Mouse (Mus musculus): ENCODE data around the gene Ccdc180. TPM values are rescaled to one million over a fixed set of nuclear protein-coding genes. Genes with fewer than 3 reads are reported as not detected.
A peak's percentile ranks its signal among the peaks of the same experiment; 100 is the strongest.

The Ccdc180 gene
- under 1 TPM; 0.12 to 0.29 TPM for polyA plus RNA-seq (2017; shearing (Covaris generic))

DNA sequence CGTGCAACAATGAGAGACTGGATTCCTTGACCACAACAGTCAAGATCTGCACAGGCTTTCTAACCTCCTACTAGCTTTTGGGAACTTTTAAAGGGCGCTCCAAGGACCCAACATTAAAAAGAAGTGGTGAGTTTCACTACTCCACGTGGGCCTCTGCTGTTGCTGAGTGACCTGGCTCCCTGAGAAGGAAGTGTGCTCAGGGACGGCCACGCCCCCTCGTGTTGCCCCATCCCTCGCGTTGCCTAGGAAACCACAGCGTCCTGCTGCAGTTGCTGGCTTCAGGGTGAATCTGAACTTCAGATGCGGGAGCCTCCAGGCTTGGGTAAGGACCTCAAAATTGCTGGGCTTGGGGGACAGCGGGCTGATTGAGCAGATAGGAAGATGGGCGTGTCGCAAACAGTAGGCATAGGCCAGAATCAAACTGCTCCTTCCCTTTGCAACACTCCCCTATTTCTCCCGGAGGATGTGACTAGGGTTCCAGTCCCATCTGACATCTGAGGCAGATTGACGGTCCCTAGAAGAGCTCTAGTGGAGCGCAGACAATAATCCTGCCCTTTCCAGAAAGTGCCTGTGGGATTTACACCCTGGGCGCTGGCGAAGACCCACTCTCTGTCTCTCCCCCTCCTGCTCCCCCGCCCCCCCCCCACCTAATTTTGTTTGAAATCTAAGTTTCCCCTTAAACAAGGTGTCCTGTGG, at the start of gene Ccdc180:
Gene Ccdc180, plus strand, starts transcription at position 238 of the 696 bp plus-strand sequence.
- peak; percentile 82 for ATAC-seq

DNA sequence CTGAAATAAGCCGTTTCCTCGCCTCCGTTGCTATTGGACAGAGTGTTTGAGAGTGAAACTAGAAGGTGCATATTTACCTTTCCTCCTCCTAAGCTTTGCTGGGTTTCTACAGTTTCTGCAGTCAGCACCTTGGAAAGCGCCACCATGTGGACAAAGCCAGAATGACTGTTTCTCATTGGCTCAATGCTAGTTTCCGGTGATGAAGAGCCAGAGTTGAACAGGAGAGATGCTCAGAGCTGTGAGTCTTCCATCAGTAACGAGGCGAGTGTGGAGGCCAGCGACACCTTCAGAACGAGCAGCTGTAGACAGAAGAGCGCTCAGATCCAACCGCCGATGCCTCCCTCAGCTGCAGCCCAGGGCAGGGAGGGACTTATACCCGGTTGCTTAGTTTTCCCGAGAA, 45.7 kb upstream of the Ccdc180 start:
- no peak for ATAC-seq

DNA sequence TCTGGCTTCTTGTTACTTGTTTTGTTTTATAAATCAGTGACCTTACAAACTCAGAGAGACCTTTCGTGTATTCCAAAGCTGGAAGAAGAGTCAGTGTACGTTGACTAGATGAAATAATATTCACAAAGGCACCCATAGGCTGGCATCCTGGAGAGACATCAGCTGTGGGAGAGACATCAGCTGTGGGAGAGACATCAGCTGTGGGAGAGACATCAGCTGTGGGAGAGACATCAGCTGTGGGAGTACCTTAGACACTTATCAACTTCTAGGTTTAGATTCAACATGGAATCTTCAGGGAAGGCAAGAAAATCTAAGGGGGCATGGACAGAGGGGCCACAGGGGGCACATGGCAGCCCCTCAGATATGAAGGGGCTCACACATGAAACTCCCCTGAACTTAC, 43.8 kb upstream of the Ccdc180 start:
- ATAC-seq, result no peak

DNA sequence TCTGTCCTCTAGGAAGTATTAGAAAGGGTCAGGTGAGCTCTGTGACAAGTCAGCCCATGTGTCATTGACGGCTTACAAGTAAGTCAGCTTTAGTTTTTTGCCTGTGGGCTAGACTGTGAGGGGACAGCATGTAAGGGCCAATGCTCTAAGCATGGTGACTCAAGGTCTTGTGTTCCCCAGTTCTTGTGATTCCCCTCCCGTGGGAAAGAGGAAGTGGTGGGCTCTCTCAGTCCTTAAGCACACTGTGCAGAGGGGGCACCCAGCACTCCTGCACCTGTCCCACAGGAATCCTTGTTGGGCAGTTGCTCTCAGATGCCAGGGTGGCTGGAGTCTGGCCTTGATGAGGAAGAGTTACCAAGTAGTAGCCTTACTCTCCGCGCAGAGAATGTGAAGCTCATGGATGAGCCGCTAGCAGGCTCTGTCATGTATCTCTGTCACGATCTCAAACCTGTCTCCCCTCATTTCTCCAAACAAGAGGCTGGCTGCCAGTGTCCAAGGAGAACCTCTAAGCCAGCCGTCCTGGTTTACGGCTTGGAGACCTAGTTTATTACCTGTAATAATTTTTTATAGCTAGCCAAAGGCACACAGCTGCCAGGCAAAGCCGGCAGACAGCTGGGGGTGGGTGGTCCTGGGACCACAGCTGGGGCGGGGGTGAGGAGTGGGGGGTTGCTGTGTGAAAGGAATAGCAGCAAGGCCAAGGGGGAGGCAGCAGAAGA, 41.8 kb upstream of the Ccdc180 start, which contains the start of gene Stra6l:
Gene Stra6l, plus strand, starts transcription at position 556 of the 716 bp plus-strand sequence.
- ATAC-seq, result no peak

DNA sequence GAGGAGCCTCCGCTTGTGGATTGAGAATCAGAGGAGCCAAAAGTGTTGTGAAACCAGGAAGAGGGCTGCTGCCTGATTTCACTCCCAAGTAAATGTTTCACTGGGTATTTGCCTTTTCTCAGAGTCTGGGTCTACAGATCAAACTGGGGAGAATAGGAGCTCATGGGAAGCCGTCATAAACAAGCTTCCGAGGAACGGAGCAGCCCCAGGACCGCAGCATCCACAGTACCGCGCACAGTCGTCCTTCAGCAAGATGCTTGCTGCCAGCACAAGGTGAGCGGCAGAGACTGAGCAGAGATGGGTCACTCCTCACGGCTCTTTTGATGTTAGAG, 41.3 kb upstream of the Ccdc180 start:
- no peak for ATAC-seq

DNA sequence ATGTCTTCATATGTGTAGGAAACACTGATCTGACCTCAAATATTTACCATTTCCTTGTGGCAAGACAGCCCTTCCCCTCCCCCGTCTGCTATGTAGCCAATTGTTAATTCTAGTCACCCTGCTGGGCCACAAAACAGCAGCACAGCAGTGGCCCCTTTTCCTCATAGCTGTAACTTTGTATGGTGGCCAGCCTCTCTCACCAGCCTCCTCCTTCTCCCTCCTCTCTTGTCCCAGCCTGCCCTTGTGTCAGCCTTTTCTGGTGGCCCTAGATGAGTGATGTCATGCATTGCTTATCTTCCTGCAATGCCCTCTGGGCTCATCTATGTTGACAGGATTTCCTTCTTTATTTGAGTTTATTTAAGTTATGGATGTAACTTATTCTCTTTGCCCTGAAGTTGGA, 40.7 kb upstream of the Ccdc180 start:
- no peak for ATAC-seq

DNA sequence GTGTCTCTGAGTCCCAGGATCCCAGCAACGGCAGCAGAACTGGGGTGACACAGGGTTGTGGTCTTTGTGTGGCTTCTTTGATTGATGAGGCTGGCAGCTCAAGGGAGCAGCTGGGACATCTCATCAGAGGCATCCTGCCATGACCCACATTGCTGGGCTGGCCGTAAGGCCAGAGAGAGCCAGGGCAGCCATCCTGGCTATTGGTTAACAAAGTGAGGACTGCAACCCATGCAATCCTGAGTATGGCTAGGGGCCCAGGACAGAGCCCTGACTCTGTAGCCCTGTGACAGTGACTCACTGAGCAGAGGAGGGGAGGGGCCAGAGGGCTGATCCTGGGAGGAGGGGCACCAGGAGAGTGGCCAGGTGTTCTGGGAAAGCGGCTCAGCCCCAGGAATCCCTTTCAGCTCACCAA, 38.5 kb upstream of the Ccdc180 start:
- ATAC-seq, result no peak

DNA sequence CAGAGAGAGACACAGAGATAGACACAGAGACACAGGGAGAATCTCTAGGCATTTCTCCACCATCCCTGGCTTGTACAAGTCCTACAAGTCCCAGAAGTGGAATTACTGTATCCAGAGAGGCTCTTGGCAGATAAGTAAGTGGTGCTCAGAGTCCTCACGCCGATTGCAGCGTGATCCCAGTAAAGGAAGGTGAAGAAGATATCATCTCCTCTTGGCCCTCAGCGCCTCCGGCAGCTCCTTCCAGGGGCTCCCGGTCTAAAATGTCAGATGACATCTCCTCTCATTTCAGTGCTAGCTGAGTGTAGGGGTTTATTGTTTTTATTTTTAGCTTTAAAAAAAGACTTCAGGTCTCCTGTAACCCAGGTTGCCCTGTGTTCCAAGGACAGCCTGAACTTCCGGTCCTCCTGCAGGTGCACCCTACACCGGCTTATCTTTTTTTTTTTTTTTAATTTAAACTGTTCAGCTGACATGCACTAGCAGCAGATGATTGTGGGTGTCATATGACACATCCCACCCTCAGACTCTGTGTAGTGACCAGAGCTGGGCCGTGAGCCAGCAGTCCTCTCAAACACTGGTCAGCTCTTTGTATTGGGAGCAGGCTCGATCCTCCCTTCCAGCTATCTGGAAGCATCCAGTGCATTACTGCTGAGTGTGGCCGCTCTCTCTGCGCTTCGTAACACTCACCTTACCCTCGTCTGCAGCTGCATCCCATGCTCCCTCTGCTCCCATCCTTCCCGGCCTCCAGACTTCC, 36.4 kb upstream of the Ccdc180 start:
- ATAC-seq, result no peak

DNA sequence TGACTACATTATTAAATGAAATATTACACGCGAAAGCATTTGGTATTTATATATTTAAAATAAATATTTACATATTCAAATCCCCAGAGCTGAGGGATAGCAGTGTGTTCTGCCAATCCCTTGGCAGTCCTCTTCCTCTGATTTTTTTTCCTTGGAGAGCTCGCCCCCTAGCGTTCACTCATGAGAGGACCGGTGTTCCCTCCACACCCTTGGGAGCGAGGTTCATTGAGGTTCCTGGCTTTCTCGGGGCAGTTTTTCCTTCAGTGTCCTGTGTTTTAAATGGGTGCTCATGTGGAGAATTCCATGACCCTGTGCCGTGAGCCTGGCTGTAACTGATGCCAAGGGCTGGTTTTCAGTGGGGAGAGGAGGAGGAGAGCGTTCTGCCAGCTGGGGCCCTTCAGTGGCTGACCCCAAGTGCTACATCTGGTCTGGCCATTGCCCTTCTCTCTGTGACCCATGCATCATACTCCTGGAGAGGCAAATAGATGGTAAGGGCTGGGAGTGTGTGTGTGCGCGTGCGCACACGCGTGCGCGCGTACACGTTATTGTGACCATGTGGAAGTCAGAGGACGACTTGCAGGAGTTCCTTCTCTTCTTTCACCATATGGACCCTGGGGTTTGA, 34.2 kb upstream of the Ccdc180 start:
- ATAC-seq, result no peak

DNA sequence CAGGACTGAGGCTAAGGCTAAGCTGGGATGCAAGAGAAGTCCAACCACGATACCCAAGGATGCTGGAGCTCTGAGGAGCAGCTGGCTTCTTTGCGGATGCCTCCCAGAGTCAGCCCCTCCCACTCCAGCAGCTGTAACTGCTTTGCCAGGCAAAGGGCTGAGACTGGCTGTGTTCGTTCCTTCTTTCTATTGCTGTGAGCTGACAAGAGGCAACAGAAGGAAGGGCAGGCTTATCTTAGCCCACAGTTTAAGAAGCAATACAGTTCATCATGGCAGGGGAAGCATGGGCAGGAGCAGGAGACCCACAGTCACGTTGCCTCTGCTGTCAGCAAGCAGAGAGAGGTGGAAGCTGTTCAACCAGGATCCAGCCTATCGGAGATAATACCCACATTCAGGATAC, 28.9 kb upstream of the Ccdc180 start:
- ATAC-seq, result no peak

DNA sequence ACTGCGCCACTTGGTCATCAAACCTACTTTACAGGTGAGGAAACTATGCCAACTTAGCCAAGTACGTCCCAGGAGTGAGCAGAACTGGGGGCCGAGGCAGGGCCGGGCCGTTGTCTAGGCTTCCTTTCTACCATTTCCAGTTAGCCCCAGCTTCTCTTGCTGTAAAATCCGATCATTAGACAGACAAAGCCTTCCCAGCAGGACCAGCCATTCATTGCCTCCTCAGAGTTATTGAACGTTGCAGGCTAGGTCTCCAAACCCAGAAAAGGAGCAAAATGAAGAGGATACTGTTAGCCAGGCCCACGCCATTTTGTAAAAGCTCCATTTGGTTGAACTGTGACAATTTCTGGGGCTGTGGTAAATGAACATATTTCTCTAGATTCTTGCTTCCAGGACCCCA, 22.7 kb upstream of the Ccdc180 start:
- no peak for ATAC-seq

DNA sequence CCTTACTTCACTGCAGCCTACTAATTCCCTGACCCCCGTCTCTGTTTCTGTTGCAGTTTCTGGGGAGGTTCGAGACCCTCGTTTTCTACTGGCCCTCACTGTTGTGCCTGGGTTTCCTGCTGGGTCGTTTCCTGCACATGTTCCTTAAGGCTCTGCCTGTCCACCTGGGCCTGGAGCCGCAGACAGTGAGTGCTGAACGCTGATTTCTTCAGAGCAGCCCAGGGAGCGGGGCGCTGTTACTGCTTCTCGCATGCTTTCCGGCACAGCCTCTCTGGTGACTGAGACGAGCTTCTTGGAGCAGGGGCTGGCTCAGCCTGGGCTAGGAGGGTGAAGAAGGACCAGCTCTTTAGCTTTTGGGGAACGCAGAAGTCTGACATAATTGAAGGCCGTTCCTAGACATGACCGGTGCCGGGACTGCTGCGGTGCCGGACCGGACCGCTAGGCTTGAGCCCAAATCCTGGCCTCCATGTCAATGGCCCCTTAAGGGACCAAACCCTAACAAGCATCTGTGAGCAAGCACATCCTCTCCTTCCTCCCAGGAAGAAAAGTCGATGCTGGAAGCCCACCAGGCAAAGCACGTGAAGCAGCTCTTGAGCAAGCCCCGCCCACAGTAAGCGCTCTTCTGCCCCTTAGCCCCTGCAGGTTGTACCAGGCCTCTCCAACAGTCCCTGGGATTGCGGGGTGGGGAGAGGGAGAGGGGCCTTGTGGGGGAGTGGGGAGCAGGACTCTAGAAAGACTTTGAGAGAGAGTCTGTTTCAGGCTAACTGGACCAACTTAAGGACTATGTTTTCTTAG, 20.9 kb upstream of the Ccdc180 start:
- no peak for ATAC-seq

DNA sequence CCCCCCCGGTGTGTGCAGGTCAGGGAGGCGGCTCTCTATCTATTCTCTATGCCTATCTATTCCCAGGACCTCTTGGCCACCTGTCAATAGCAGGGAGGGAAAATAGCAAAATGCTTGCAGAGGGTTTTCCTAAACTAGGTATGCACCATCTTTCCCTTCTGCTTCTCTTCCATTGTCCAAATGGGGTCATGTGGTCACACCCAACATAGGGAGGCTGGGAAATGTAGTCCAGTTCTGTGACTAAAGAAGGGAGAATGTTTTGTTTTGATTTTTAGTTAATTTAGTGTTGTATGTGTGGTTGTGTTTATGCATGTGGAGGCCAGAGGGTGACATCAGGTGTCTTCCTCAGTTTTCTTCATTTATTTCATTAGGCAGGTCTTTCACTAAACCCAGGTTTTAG, 18.0 kb upstream of the Ccdc180 start:
- no peak for ATAC-seq

DNA sequence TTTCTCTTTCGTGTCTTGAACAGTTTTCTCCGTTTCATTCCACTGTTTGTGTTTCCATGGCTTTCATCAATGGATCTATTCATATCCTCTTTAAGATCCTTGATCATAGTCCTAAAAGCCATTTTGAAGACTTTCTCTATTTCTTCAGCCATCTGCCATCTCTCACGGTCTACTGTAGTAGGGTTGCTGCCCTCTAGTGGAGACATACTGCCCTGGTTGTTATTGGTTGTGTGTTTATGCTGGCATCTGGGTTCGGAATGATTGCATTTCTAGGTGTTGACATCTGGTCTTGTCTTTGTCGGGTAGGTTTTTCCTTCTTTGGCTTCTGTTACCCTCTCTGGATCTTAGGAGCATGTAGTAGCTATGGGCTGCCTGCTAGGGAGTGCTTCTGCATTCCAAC, 11.2 kb upstream of the Ccdc180 start:
- no peak for ATAC-seq

DNA sequence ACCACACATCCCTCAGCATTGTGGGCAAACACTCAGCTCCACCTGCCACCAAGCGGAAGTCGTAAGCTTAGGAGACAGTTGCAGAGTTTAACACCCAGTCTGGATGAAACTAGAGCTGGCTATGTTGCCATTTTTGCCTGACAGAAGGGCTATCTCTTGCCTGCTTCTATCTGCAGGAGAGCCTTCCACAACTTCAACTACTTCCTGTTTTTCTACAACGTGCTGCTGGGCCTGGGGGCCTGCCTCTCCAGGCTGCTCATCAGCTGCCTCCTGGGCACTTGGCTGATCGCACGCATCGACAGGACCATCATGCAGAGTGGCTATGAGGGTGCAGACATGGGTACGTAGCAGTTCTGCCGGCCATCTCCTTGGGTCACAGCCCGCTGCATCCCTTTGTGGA, 7.6 kb upstream of the Ccdc180 start:
- no peak for ATAC-seq

DNA sequence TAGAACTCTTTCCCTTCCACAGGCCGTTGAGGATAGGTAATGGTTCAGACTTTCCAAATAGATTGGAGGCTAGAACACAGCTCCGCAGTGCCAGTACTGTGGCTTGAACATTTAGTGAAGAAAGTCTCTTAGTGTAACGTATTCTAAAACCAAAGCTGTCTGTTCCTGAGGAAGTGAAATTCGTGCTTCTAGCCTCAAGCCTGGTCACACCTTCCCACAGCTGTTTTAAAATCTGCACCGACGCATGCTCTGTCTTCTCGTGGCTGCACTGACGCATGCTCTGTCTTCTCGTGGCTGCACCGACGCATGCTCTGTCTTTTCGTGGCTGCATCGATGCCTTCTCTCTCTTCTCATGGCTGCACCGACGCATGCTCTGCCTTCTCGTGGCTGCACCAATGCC, 6.9 kb upstream of the Ccdc180 start:
- ATAC-seq, result no peak

DNA sequence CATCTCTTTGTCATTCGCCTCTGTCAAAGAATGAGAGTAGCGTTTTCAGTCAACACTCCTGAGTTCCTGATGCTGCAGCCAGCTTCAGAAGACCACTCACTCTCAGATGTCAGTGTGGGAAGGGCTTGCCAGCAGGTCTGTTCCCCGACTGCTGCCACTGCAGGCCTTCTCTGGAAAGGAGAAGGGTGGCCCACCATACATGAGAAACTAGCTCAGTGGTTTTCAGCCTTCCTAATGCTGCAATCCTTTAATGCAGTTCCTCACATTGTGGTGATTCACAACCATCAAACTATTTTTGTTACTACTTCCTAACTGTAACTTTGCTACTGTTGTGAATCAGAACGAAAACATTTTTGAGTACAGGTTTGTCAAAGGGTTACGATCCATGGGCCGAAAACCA, 616 bp upstream of the Ccdc180 start:
- ATAC-seq, result no peak

DNA sequence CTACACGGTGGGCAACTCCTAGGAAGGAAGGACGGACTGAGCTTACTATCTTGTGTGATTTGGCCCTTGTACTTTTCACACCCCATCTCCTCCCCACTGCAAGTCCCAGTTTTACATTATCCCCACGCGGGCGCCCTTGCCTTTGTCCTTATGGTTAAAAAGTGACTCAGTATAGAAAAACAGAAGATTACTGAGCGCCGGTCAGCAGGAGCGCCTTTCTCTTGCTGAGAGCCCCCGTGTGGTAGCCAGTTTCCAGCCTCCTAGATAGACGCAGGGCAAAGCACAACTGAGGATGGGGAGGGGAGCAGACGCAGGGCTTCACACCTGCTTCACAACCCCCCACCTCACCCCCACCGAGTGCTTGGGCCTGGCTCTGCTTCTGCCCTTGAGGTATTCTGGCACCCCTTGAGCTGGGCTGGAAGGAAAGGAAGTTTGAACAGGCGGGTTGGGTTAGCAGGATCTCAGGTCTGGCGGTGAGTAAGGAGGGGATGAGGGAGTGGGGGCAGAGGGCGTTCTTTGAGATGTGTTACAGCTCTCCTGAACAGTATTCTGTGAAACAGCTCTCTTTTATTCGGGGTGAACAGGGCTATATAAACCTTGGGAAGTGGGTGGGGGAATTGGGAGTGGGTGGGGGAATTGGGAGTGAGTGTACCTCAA, 6.5 kb downstream of the Ccdc180 start:
- ATAC-seq, result no peak

DNA sequence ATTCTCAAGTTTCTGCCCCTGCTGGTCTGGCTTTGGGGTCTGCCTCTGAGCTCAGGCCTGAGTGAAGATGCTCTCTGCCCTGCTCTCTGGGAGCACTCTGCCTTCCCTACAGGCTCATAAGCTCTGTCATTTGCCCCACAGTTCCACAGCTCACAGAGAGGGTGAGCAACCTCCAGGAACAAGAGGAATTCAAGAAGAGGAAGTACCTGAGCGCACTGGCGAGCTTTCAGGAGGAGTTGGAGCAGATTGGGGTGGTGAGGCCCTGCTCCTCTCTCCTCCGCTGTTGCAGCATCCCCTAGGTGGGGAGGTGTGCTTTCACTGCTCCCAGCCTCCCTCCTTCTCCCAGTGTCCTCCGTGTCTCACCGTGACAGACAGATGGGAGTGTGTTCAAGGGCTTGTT, 8.3 kb downstream of the Ccdc180 start:
- ATAC-seq, result no peak

DNA sequence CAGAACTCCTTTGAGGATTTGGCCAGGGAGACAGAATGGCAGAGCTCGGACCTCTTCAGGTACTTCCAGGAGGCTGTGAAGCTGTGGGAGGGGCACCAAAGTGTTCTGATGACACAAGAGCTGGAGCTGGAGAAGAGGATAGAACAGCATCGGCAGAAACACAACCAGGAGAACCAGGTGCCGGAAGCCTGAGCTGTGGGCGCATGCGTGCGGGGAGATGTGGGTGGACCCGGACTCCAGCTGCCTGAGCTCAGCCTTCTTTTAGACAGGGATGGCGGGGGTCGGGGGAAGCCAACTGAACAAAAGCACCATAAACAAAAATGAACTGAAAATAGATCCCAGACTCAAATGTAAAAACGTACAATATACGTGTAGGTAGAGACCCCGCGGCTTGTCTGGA, 19.2 kb downstream of the Ccdc180 start:
- ATAC-seq, result no peak

DNA sequence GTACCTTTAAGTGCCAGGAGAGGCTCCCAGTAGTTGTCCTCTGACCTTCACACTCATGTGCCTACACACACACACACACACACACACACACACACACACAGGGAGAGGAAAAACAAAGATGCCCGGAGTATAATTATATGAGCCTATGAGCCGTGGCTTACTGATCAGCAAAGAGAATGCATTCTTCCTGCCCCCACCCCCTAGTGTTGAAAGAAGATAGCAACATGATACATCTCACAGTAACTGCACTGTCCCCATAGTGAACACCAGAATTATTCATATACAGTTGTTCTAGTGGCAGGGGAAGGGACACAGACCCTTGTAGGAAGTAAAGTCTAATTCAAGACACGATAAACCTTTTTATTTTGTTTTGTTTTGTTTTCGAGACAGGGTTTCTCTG, 19.8 kb downstream of the Ccdc180 start:
- ATAC-seq, result no peak

DNA sequence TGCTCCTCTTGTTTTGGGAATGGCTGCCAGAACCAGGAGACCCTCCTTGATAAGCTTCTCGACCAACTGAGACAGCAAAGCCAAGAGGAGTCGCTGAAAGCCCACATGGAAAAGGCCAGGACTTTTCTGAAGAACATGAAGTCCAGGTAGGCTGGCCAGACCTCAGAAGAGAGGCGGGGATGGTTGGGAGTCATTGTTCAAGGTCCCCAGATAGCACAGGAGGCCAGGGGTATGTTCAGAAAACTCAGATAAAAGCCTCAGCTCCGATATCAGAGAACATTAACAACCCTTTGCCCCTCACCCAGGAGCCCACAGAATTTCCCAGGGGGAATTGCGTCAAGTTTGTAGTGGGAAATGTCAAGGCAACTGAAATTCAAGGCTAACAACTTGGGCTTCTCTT, 21.2 kb downstream of the Ccdc180 start:
- ATAC-seq, result no peak

All from activated CD4-positive, CD25-positive, alpha-beta regulatory T cell, adult 4 months (primary cell).